Mouse (Mus musculus): Measurements from ENCODE around the gene Serpinb6b.

Gene Serpinb6b

DNA sequence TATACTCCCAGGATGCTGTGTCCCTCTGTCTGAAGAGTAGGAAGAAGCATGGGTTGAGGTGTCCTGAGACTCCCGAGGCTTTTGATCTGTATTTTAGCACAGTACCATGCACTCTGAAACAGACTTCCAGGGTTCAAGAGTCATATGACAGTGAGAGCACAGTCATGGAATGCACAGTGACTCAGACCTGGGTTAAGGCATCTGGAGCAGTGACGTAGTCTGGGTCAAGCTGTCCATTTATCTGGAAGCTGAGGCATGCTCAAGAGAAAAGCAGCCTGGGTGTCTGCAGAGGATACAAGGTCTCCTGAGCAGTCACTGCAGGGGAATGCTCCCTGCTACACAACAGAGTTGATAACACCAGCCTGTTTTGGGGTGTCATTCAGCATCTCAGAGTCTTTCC lies 63.5 kb downstream of the Serpinb6b start:
- in situ Hi-C loops (cut with MboI; ENCODE audit: low sequenced_read_pairs), result no loop called here
